Mouse (Mus musculus): ENCODE results near the gene Catsper1.

DNA sequence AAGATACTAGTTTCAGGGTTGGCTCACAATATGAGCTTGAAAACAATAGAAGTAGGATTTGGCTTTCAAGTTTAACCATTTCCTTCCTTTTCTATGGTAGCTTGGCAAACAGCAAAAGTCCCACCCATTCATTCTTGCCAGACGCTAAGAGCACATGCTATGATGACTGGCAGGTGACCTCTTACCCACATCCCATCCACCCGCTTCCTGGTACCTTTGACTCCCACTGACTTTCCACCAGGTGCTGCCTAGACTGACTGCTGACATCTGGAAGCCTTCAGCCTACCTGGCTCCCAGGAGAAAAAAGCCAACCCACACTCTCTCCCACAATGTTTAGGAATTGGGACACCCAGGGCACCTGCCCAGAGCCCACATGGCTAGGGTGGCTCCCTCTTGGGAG, 28.6 kb downstream of the Catsper1 start:
- TF ChIP-seq GATA1 (IDR thresholded peaks at IDR 0.05; ENCODE audit: borderline replicate concordance, low read length) (no peak), FLI1 (IDR thresholded peaks at IDR 0.05; ENCODE audit: low read length) (no peak)

Measured in megakaryocyte, embryonic 14.5 days (primary cell).